Mouse (Mus musculus): ENCODE measurements around the gene Mertk. TPM values are rescaled to one million over a fixed set of nuclear protein-coding genes. Genes with fewer than 3 reads are reported as not detected.
"Not testable (repeated sequence)": the region's sequence is repeated elsewhere in the genome, so short reads cannot be mapped to it uniquely, and the experiment has no call there.

The Mertk gene
- polyA plus RNA-seq (2016; fragmentation: Nextera tagmentation; extraction: Ambion mirVana), result 5.0 and 5.1 TPM in 2 replicates

DNA sequence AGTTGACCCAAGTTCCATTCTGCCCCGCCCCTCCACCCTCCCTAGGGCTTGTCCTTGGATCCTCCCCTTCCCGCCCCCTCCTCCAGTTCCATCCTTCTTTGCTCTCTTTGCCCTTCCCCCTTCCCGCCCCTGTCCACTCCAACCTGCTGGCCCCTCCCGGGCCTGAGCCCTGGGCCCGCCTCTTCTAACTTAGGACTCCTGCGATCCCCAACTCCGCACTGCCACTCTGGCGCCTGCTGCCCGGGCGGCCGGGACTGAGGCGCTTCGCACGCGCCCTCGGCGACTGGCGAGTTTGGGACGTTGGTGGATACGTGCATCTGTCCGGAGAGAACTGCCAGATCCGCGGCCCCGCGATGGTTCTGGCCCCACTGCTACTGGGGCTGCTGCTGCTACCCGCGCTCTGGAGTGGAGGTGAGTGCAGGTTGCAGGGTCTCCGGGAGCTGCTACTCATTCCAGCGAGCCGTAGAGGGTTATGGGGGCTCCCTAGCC, at the start of gene Mertk:
Gene Mertk (plus strand): TSS at position 264 of the 489 bp plus-strand sequence.
- WGBS, result under 1% methylated on average over 30 of the region's 30 CpGs
- DNase-seq (ENCODE audit: extremely low spot score, low spot score), result peak; percentile 87
- peak within 1 kb of the TSS; percentile 89 for H3K27ac ChIP-seq

DNA sequence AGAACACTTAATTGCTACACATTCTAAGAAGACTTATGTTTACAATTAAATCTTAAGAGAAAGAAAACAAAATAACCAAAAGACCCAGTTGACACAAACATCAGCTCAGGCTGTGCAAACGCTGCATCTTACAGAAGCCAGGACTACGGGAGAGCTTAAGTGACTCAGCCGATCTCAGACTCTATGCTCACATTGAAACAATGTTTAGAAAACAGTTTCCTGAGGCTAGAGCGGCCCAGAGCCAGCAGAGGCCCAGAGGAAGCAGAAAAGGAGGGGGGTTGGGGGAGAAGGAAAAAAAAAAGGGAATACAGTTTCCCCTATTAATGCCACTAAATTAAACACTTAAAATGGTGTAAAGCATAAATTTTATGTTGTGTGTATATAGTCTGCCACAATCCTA, 18.1 kb upstream of the Mertk start:
- H3K27me3 ChIP-seq (ENCODE audit: poor library complexity, severe bottlenecking), result no peaks in the 10 kb centered on the region
- H3K4me3 ChIP-seq, result no peak overlapping the region
- H3K36me3 ChIP-seq (replicated peaks), result peaks cover 100% of the 10 kb centered on the region
- H3K4me1 ChIP-seq, result peaks cover 5% of the 10 kb centered on the region
- WGBS, result 85% methylated on average over 4 of the region's 4 CpGs
- H3K9me3 ChIP-seq, result no peaks in the 10 kb centered on the region
- H3K27ac ChIP-seq, result no peak overlapping the region
- no peak for DNase-seq (ENCODE audit: extremely low spot score, low spot score)

More for the DNA sequence above, at the start of gene Mertk:
- H3K4me3 ChIP-seq, result peak within 1 kb of the TSS; percentile 78
- peaks cover 4% of the 10 kb centered on the region; the same call in 1 of the 2 replicates for H3K36me3 ChIP-seq (replicated peaks)
- H3K4me1 ChIP-seq, result peaks cover 24% of the 10 kb centered on the region
- H3K27me3 ChIP-seq (ENCODE audit: poor library complexity, severe bottlenecking), result peaks cover 4% of the 10 kb centered on the region; the same call in 1 of the 2 replicates
- H3K9me3 ChIP-seq, result no peaks in the 10 kb centered on the region

DNA sequence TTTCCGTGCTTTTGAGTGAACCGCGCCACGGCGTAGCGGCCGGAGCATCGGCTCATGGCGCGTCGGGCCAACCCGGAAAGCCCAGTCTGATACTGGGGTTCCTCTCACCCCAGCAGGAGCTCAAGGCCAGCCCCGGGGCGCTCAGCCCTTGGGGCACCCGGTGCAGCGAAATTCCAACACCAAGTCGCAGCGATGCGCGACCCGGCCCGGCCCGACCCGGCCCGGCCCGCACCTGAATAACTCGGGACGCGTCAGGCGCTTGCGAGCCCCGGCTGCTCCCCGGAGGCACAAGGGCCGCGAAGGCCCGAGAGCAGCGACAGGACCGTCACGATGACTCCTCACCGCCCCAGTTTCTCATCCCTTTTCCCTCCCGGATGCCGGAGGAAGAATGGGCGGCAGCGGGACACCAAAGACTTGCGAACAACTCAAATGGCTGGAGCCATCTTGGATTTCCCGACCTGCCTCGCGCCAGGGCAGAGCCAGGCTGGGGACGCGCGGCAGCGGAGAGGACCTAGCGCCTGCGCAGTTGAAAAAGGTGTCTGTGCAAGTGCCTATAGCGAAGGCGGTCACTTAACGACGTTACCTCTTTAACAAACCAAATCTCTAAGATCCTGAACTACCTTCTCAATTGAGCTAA, 11.7 kb upstream of the Mertk start, which contains the start of gene Anapc1:
Gene Anapc1 (minus strand): TSS at position 471 of the 637 bp plus-strand sequence.
- Histone ChIP-seq H3K36me3 (replicated peaks) (peaks cover 39% of the 10 kb centered on the region), H3K27ac (peak within 1 kb of the TSS; percentile 98), H3K4me3 (peak within 1 kb of the TSS; percentile 95), H3K27me3 (ENCODE audit: poor library complexity, severe bottlenecking) (no peaks in the 10 kb centered on the region), H3K9me3 (no peaks in the 10 kb centered on the region), H3K4me1 (peaks cover 19% of the 10 kb centered on the region)
- WGBS, result under 1% methylated on average over 58 of the region's 58 CpGs
- peak; percentile 88 for DNase-seq (ENCODE audit: extremely low spot score, low spot score)

DNA sequence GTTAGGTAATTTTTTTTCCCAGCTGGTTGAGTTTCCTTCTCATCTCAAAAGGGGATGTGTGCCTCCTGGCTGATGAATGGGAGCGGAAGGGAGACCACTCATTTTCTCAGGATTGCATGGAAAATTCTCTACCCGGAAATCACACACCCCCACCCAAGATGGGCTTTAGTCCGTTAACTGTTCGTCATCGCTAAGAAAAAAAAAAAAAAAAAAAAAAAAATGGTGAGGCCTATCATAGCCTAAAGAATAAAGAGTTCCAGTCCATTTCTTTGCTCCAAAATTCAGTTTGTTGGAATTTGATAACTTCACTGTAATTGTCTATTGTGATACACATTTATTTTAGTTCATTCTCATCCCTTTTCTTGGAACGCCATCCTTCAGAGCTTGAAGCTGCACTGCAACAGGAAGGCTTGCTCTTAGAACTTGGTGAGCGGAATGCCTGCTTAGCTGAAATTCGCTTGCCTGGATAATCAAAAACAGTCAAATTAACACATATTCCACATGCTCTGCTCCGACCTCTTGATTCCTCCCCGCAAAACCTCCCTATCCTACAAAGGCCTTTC, 11.1 kb upstream of the Mertk start:
- Histone ChIP-seq H3K27ac (peak overlapping the region; percentile 98), H3K4me1 (peaks cover 23% of the 10 kb centered on the region), H3K4me3 (peak overlapping the region; percentile 95), H3K27me3 (ENCODE audit: poor library complexity, severe bottlenecking) (no peaks in the 10 kb centered on the region), H3K36me3 (replicated peaks) (peaks cover 33% of the 10 kb centered on the region), H3K9me3 (no peaks in the 10 kb centered on the region)
- DNase-seq (ENCODE audit: extremely low spot score, low spot score), result no peak
- WGBS, result 48% methylated on average over 10 of the region's 10 CpGs

DNA sequence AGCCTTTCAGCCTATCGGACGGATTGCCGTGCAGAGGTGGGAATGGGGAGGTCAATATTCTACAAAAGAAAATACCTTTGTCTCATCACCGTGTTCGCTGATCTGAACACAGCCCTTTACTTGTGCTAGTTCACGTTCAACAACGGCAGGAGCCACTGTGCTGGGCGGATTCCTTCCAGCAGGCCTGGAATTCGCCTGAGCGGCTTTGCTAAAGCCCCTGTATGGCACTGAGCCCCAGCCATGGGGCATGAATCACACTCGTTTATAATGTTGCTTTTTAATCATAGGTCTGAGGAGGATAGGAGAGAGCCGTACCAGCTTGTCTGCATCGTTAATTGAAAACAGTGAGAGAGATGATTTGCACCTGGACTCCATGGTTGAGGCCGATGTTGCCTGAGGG, 6.4 kb upstream of the Mertk start:
- Histone ChIP-seq H3K9me3 (no peaks in the 10 kb centered on the region), H3K4me1 (peaks cover 10% of the 10 kb centered on the region; the same call in 1 of the 2 replicates), H3K27me3 (ENCODE audit: poor library complexity, severe bottlenecking) (no peaks in the 10 kb centered on the region), H3K36me3 (replicated peaks) (no peaks in the 10 kb centered on the region), H3K4me3 (no peak overlapping the region), H3K27ac (no peak overlapping the region; the same call in 1 of the 2 replicates)
- DNase-seq (ENCODE audit: extremely low spot score, low spot score), result no peak
- WGBS, result 73% methylated on average over 14 of the region's 14 CpGs

DNA sequence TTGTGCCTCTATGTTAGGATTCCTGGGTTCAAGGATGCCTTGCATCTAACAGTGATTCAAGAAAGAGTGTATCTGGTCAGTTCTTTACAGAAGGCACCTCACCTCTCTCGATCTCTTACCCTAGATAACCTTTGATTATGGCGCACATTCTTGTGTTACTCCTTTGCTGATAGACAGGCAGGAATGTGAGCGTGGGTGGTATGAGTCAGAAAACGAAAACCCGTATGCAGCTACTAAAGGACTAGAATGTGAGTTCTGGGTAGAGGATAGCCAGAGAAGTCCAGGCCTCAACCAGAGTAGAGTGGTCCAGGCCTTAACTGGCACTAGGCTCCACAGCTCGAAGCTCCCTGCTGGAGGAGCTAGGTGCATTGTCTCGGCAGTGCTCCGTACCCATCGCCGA, 6.0 kb upstream of the Mertk start:
- no peak for DNase-seq (ENCODE audit: extremely low spot score, low spot score)
- H3K9me3 ChIP-seq, result no peaks in the 10 kb centered on the region
- no peak overlapping the region for H3K4me3 ChIP-seq
- peak overlapping the region; percentile 16; the same call in 1 of the 2 replicates for H3K27ac ChIP-seq
- no peaks in the 10 kb centered on the region for H3K36me3 ChIP-seq (replicated peaks)
- 90% methylated on average over 10 of the region's 10 CpGs for WGBS
- H3K27me3 ChIP-seq (ENCODE audit: poor library complexity, severe bottlenecking), result no peaks in the 10 kb centered on the region
- H3K4me1 ChIP-seq, result peaks cover 12% of the 10 kb centered on the region

DNA sequence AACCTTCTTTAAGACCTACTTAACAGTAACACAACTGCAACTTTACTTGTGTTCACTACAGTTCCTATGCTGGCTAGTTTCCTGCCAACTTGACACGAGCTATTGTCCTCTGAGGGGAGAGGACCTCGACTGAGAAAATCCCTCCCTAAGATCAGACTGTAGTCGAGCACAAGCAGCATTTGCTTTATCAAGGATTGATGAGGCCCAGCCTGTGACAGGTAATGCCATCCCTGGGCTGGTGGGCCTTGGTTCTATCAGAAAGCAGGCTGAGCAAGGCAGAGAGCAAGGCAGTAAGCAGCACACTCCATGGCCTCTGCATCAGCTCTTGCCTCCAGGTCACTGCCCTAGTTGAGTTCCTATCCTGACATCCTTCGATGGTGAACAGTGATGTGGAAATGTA, 5.5 kb upstream of the Mertk start:
- no peak for DNase-seq (ENCODE audit: extremely low spot score, low spot score)
- Histone ChIP-seq H3K4me3 (no peak overlapping the region), H3K36me3 (replicated peaks) (no peaks in the 10 kb centered on the region), H3K27me3 (ENCODE audit: poor library complexity, severe bottlenecking) (no peaks in the 10 kb centered on the region), H3K4me1 (peaks cover 13% of the 10 kb centered on the region), H3K27ac (no peak overlapping the region; the same call in 1 of the 2 replicates), H3K9me3 (no peaks in the 10 kb centered on the region)
- WGBS, result 79% methylated on average over 4 of the region's 4 CpGs

DNA sequence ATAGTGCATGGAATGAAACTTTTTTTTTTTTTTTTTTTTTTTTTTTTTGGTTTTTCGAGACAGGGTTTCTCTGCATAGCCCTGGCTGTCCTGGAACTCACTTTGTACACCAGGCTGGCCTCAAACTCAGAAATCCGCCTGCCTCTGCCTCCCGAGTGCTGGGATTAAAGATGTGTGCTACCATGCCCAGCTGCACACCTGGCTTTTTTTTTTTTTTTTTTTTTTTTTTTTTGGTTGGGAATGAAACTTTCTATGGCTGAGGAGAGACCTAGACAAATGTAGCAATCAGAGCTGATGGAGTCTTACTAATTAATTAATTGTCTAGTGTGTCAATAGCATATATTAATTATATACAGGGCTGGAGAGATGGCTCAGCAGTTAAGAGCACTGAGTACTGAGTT, 4.9 kb upstream of the Mertk start:
- 84% methylated on average over 3 of the region's 3 CpGs for WGBS
- not testable (repeated sequence) for DNase-seq (ENCODE audit: extremely low spot score, low spot score); H3K27ac ChIP-seq

DNA sequence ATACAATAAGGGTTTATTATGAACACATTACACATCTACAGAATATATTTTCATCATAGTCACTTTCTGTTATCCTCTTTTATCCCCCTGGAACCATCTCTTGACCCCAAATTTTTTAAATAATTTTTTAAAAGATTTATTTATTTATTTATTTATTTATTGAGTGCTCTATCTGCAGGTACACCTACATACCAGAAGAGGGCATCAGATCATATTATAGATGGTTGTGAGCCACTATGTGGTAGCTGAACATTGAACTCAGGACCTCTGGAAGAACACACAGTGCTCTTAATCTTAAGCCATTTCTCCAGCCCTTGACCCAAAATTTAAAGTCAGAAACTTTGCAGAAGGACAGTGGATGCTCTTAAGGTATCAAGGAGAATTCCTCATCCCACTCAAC, 4.2 kb upstream of the Mertk start:
- Histone ChIP-seq H3K36me3 (replicated peaks) (no peaks in the 10 kb centered on the region), H3K4me1 (peaks cover 26% of the 10 kb centered on the region), H3K9me3 (no peaks in the 10 kb centered on the region), H3K27ac (no peak overlapping the region), H3K4me3 (no peak overlapping the region), H3K27me3 (ENCODE audit: poor library complexity, severe bottlenecking) (no peaks in the 10 kb centered on the region)
- no peak for DNase-seq (ENCODE audit: extremely low spot score, low spot score)

More for the DNA sequence above, 4.9 kb upstream of the Mertk start:
- peaks cover 19% of the 10 kb centered on the region for H3K4me1 ChIP-seq
- not testable (repeated sequence) for H3K9me3 ChIP-seq; H3K27me3 ChIP-seq (ENCODE audit: poor library complexity, severe bottlenecking); H3K36me3 ChIP-seq (replicated peaks); H3K4me3 ChIP-seq

DNA sequence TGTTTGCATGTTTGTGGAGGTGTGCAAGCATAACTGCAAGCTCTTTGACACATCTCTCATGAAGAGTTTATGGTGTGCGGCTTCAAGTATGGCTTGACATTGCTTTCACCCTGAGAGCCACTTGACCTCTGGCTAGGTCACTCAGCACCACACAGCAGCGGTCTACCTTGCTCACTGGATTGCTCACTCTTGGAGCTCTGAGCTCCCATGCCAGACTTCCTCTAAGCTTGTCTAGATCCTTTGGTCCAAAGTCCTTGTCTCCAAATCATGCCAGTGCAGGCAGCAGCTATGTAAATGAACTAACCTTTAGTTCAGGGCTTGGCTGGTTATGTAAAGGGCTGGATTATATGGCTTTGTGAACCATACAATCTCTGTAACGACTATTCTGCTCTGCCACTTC, 2.3 kb upstream of the Mertk start:
- 80% methylated on average over 3 of the region's 3 CpGs for WGBS
- Histone ChIP-seq H3K27ac (no peak overlapping the region), H3K9me3 (no peaks in the 10 kb centered on the region), H3K36me3 (replicated peaks) (no peaks in the 10 kb centered on the region), H3K4me1 (peaks cover 28% of the 10 kb centered on the region), H3K27me3 (ENCODE audit: poor library complexity, severe bottlenecking) (peaks cover 4% of the 10 kb centered on the region; the same call in 1 of the 2 replicates), H3K4me3 (no peak overlapping the region)
- no peak for DNase-seq (ENCODE audit: extremely low spot score, low spot score)

DNA sequence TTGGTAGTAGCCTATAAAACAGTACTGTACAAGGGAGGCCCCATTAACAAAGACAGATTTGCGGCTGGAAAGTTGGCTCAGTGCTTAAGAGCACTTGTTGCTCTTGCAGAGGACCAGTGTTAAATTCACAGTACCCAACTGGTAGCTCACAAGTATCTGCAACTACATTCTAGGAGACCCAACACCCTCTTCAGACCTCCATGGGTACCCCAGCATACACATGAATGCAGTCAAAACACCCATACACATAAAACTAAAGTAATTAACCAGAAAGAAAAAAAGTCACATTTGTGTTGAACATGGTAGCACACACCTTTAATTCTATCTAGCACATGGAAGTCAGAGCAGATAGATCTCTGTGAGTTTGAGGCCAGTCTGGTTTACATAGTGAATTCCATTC, 1.7 kb upstream of the Mertk start:
- no peaks in the 10 kb centered on the region; the same call in 1 of the 2 replicates for H3K36me3 ChIP-seq (replicated peaks)
- H3K9me3 ChIP-seq, result no peaks in the 10 kb centered on the region
- no peak overlapping the region for H3K27ac ChIP-seq
- no peak overlapping the region for H3K4me3 ChIP-seq
- 88% methylated on average over 1 of the region's 1 CpGs for WGBS
- peaks cover 4% of the 10 kb centered on the region; the same call in 1 of the 2 replicates for H3K27me3 ChIP-seq (ENCODE audit: poor library complexity, severe bottlenecking)
- DNase-seq (ENCODE audit: extremely low spot score, low spot score), result no peak
- peaks cover 28% of the 10 kb centered on the region for H3K4me1 ChIP-seq

DNA sequence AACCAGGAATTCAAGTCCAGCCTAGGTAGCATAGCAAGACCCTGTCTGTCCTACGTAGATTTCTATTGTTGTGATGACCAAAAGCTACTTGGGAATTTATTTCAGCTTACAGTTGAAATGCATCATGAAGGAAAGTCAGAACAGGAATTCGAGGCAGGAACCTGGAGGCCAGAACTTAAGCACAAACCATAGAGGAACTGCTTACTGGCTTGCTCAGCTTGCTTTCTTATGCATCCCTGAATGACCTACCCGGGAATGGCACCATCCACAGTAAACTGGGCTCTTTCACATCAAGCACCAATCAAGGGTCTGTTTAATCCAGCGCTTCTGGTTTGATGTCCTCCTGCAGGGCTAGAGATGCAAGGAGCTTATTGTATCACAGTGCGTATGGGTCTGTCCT, 1.2 kb upstream of the Mertk start:
- H3K4me1 ChIP-seq, result peaks cover 25% of the 10 kb centered on the region
- no peak for DNase-seq (ENCODE audit: extremely low spot score, low spot score)
- H3K36me3 ChIP-seq (replicated peaks), result no peaks in the 10 kb centered on the region; the same call in 1 of the 2 replicates
- peak overlapping the region; percentile 89; the same call in 1 of the 2 replicates for H3K27ac ChIP-seq
- no peaks in the 10 kb centered on the region for H3K9me3 ChIP-seq
- WGBS, result 63% methylated on average over 5 of the region's 5 CpGs
- H3K4me3 ChIP-seq, result peak overlapping the region; percentile 78; the same call in 1 of the 2 replicates
- peaks cover 4% of the 10 kb centered on the region; the same call in 1 of the 2 replicates for H3K27me3 ChIP-seq (ENCODE audit: poor library complexity, severe bottlenecking)

DNA sequence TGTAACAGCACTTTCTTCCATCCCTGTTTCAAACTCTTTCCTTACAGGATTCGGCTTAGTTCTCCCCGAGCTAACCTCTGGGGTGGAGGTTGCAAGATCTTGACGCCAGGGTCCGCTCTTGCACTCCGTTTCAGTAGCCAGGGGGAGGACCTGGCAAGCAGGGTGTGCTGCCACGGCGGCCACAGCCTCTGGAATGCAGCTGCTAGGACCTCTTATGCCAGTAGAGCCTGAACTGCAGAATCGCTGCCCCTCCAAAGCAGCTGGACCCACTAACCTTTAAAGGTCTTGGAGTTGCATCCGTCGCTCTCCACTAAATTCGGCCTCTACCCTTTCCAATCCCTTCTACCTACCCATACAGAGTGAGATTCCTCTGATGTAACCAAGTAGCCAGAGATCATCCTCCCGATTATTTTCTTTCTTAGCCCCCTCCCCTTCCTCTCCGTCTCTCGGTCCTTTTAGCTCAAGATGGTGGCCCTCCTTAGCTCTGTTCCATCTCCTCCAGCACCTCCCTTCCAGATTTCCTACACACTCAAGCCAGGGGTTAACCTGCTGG, 540 bp upstream of the Mertk start:
- peak; percentile 87 for DNase-seq (ENCODE audit: extremely low spot score, low spot score)
- H3K27ac ChIP-seq, result peak overlapping the region; percentile 89
- 0% methylated on average over 14 of the region's 14 CpGs for WGBS

More for the DNA sequence above, 540 bp upstream of the Mertk start:
- H3K27me3 ChIP-seq (ENCODE audit: poor library complexity, severe bottlenecking), result peaks cover 4% of the 10 kb centered on the region; the same call in 1 of the 2 replicates
- peaks cover 24% of the 10 kb centered on the region for H3K4me1 ChIP-seq
- H3K4me3 ChIP-seq, result peak overlapping the region; percentile 78
- H3K36me3 ChIP-seq (replicated peaks), result peaks cover 4% of the 10 kb centered on the region; the same call in 1 of the 2 replicates
- H3K9me3 ChIP-seq, result no peaks in the 10 kb centered on the region
